Mouse (Mus musculus): ENCODE data around the gene Sh3pxd2b.

Gene Sh3pxd2b

DNA sequence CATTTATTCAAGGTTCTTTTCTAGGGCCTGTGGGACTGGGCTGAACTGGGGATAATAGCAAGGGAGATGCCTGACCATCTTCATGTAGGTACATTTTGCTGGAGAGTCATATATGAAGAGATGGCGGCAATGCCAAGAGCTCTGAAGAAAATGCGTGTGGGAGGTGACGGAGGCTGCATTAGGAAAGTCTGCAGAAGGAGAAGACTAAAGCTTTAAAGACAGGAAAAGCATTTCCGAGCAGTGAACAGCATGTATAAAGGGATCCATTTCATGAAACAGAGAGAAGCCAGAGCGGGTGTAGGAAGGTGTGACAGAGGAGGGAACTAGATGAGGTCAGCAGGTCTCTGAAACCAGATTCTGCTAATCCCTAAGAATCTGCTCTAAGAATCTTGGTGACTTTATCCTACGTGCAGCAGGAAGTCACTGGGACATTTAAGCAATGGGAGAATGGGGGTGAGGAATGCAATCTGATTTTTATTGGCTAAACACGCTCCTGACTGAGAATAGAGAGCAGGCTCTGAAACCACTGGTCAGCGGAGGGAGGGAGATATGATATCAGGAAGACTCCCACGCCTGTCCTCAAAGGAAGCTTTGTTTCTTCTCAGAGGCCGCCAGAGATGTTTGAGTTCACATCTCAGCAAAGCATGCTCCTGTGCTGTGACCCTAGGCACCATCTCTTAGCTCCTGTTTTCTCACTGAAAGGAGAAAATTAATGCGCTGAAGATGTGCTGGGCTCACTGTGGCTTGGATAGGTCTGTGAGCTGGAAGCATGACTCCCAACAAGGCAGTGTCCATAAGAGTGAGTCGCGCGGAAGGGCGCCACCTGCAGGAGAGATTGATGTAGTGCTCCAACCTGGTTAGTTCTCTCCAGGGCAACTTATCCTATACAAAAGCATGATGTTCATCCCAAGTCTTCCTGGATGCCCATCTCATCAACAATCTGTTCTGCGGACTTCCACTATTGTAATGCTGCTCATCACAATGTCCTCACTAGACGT is 6.8 kb upstream of the Sh3pxd2b start:
- no peak for DNase-seq

DNA sequence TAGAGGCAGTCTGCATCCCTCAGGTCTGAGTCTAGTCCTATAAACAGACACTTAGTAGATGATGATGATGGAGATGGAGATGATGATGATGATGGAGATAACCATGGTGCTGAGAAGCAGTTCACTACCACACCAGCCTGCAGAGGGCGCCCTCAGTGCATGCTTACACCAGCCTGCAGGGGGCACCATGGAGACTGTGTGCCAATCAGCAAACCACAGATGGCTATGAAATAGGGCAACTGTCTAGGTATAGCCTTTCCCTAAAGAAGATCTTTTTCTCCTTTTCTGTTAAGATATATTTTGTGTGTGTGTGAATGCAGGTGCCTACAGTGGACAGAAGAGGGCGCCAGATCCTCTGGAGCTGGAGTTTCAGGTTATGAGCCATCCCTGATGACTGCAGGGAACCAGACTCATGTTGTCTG is 4.8 kb upstream of the Sh3pxd2b start:
- DNase-seq: peak in 1 of 2 experiments; percentile 25

DNA sequence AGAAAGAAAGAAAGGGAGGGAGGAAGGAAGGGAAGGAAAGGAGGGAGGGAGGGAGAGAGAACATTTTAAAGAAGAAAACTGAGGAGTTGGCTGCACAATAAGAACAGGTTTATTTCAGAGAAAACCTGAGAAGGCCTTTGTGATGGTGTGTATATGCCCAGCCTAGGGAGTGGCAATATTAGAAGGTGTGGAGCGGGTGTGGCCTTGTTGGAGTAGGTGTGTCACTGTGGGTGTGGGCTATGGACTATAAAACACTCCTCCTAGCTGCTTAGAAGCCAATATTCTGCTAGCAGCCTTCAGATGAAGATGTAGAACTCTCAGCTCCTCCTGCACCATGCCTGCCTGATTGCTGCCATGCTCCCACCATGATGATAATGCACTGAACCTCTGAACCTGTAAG is 4.3 kb upstream of the Sh3pxd2b start:
- no peak for DNase-seq

DNA sequence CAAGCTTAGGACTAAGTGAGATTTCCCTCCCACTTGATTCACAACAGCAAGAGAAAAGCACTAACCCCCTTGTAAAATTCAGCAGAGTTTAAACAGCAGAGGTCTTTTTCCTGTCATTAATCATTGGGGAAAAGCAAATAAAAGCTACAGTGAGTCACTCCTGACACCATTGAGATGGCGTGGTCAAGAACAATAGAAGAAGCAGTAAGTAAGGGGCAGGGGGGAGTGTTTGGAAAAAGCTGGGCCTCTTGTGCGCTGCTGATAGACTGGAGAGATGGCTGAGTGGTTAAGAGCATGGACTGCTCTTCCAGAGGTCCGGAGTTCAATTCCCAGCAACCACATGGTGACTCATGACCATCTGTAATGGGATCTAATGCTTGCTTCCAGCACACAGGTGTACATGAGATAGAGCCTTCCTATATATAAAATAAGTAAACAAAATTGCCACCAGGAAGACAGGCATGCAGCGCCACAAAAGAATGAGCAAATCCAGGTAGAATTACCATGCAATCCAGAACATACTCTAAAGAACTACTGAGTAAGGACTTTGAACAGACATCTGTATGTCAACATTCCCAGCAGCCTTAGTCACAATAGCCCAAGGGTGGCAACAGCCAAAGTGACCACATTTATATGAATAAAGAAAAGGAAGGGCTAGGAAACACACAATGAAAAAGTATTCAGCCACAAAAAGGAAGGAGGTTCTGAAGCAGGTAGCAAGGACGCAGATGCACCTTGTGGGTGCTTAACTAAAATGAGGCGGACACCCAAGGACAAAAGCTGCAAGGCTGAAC is 1.9 kb upstream of the Sh3pxd2b start:
- no peak for DNase-seq

DNA sequence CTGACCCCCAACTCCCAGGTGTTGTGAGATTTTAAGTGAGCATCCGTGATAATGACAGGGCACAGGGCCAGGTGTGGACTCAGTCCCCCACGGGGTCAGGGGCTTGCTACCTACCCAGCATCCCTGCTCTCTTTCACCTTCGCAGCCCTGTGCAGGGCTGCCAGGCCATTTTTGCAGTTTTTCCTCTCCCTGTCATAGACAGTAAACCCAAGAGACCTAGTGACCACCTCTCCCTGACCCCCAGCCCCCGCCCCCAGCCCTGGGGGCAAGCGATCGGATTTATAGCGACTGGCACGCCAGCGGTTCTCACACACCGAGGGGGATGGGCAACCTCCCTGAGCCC is 385 bp upstream of the Sh3pxd2b start:
- no peak for DNase-seq

DNA sequence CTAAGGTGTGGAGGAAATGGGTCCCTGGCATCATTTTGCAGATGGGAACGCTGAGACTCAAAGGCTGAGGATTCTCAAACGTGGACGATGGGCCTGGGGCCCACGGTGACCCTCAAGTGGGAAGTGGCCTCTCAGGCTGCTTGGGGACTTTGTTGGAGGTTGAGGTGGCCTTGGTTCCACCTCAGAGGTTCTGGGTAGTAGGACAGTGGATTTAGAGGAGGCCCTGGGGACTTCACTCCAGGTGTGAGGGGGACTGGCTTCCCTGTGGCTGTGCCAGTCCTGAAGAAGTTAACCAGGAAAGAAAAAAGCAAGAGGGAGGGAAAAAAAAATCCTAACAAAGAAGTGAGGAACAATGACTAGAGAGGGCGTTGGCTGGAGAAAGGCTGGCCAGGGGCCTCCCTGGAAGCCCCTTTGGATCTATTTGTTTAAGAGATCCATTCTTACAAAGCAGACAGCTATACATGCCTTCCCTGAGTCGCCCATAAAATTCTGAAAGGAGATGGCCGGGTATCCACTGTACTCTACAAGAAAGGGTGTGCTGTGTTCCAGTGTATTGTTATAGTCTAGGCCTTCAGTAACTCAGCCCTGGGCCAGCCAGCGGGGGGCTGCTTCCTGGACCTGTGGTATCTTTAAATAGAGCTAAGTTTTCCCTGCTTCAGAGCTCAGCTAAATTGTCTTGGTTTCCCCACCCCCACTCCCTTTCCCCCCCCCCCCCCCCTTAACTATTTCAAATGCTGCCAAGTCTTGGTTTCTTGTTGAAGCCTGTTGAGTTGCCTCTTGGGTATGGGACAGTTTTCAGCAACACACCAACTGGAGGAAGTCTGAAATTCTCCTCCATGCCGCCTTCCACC is 1.0 kb downstream of the Sh3pxd2b start:
- no peak for DNase-seq

DNA sequence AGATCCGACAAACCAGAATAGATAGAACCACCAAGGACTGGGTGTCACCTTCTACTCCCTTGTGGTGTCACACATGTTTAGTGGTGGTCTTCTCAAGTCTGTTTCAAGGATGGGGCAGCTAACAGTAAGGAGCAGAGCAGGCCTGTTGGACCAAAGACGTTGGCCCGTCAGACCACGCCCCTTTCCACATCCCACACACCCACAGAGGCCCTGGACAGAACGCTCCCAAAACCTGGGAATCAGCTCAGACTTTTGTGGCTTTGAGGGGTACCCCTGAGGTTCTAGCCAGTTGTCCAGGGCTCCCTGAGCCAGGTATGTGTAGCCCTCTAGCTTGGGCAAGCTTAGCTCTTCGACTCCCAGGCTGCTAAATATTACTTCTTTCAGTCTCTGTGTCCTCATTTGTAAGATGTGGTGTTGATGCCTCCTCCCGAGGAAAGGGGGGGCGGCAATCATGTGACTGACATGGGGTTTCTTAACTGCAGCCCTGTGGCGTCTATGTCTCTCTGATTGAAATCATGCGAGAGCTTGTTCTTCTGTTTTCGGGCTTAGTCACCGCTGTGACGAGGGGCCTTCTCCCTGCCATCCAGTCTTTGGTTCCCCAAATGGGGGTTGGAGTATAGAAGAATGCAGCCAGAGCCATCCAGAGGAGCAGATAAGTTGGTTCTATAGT is 1.8 kb downstream of the Sh3pxd2b start:
- no peak for DNase-seq

DNA sequence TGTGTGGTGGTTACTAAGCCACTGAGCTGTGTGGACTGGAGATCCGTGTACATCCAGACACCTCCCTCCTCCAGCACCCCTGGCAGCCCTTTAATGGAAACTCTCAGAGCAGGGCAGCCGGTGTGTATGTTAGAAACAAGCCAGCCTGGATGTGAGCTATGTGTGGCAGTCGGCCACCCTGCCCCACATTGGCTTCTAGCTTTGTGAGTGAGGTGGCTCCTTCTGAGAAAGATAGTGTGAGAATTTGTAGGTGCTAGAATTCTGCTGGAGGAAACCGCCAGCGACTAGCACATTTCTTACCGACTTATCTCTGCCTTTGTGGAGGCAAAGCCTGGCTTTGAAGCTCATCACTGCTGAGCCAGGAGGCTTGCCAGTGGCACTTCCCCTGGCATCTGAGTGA is 5.3 kb downstream of the Sh3pxd2b start:
- DNase-seq: no peak

DNA sequence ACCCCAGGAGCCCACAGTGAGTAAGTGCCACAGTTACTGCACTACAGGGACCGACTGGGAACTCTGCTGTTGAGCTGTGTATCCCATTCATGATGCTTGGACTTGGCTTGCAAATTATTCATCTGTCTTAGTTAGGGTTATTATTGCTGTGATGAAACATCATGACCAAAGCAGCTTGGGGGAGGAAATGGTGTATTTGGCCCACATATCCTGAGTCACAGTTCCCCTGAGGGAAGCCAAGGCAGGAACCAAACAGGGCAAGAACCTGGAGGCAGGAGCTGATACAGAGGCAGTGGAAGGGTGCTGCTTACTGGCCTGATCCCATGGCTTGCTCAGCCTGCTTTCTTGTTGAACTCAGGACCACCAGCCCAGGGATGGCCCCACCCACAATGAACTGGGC is 7.8 kb downstream of the Sh3pxd2b start:
- no peak for DNase-seq

DNA sequence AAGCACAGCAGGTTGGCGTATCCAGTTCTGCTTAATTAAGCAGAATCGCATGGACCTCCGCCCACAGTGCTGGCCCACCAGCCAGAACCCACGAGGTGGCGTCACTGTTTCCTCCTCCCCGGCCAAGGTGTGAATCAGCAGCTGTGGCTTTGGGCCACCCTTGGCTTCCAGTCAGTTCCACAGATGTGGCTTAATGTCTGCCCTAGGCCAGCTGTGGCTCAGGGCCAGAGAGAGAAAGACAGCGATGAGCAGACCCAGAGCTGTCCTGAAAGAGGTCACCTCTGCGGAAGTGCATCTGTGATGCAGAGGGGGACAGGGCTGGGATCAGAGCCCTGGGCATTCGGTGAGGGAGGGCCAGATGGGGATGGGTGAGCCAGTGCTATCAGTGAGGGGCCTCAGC is 10.1 kb downstream of the Sh3pxd2b start:
- DNase-seq: no peak

DNA sequence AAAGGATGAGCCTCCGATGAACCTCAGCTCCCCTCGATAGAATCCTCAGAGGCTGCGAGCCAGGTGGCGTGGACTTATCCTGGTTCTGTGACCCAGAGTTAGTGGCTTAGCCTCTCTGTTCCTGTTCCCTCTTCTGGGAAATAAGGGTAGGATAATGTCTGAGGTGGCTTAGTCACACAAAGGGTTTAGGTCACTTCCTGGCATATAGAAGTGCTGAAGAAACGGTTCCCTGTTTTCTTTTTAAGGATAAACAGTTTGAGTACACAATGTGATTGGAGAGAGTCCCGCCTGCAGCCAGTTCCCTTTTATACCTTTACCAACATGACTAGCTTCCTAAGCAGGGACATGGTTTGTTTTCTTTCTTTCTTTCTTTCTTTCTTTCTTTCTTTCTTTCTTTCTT is 10.8 kb downstream of the Sh3pxd2b start:
- DNase-seq: no peak

DNA sequence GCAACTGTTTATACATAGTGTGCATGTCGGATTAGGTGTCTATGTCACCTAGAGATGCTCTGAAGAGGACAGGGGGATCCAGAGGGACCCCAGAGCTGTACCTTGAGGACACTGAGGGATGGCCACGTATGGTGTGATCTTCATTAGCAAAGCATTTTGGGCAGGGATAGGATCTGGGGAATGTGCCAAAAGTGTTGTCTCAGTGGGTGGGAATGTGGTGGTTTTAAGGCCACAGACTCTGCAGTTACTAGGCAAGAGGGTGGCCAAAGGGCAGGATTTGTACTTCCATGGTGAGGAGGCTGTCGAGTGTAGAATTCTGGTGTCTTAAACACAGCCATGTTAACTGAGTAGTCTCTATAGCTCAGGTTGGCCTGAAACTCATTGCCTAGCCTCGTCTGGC is 11.9 kb downstream of the Sh3pxd2b start:
- DNase-seq: no peak

DNA sequence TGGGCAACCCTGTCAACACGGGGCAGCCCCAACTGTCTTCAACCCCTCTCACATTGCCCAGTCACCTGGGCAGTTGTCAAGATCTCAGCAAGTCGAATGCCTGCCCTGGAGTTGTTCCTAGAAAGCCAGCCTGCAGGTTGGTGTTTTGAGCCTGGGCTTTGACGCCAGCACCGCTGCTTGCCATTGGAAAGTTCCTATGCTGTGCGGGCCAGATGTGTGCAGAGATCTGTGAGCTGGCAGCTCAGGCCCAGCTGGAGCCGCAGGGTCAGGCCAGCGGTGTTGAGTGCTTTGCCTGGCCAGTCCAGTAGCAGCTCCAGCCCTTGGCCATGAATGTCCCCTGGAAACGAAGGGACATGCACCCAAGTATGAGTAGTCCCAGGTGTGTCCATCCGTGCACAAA is 14.2 kb downstream of the Sh3pxd2b start:
- no peak for DNase-seq

DNA sequence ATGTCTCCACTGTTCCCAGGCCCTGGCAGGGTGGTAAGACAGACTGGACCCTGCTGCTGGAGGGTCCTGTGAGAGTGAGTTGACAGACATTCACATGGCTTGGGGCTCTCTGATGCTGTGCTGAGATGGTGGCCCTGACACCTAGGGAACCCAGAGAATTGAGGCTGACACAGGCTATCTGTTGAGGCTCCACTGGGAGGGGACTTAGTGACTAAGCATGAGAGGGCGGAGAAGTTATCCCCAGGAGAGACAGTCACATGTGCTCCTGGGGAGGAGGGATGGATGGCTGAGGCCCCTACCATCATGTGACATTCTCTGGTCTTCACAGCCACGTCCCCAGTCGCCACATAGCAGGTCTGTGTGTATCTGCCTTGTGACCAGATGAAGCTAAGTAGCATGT is 15.6 kb downstream of the Sh3pxd2b start:
- DNase-seq: no peak

DNA sequence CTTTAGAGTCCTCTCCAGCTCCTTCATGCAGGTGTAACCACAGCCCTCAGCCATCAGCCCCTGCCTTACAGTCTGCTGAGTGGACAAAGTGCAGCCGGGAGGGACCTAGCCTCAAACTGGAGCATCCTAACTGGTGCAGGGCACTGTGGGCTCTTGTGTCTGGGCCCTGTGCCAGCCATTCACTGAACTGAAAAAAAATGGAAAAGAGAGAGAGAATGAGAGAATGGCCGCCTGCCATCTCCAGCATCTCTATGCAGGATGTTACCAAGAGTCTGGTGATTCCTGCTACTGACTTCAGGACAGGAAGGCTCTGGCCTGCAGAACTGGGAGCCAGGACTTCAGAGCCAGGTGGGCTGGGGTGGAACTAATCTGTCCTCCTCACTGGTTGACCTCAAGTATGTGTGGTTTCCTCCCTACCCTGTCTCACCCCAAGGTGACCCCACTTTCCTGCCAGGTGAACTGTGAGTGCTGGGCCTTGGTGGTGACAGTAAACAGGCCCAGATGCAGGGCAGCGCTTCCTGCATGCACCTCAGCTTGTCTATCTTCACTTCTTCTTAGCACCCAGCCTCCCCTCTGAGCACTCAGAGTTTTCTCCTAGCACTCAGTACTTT is 16.1 kb downstream of the Sh3pxd2b start:
- no peak for DNase-seq

DNA sequence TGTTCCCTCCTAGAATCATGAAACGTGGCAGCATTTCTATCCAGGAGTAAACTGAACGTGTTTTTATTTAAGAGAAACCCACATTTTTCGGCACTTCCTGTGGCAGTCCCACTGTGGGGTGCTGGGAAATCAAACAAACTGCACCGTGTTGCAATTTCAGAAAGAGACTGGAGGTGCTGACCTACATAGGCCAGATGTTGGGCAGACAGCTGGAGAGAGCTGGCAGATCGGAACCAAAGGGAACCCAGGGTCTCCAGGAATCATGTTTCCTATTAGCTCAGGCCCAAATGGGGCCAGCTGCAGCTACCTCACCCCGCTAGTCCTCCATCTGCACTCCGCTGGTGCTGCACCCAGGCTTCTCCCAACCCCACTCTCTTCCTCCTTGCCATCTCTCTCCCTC is 16.8 kb downstream of the Sh3pxd2b start:
- DNase-seq: peak in 1 of 2 experiments; percentile 9

DNA sequence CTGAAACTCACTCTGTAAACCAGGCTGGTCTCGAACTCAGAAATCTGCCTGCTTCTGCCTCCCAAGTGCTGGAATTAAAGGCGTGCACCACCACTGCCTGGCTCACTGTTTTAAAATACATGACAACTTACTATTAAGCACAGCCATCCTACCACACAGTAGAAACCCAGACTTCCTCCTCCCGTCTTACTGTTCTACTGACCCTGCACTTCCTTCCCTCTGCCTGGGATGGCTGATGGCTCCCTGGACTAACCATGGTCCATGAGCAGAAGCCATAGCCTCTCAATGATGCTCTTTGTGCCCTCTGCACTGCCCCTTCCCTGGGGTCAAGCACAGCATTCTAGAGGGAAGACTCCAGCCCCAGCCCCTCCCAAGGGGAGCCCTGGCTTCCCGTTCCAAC is 17.9 kb downstream of the Sh3pxd2b start:
- DNase-seq: no peak

DNA sequence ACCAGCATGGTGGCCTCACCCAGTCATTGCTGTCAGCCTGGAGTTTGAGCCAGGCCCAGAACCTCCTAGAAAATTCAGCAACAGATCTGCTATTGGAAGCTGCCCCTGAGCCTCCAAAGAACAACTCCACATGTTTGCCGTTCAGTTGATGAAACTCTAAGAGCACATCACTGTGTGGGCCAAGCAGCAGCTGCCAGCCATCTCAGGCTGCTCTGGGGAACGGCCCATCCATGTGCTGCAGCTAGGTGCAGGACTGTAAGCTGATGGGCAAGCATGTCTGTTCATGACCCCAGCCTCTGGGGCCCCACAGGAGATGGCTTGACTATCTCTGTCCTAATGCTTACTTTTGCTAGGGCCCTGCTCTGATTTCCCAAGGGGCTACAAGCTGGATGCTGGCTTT is 19.4 kb downstream of the Sh3pxd2b start:
- DNase-seq: no peak

DNA sequence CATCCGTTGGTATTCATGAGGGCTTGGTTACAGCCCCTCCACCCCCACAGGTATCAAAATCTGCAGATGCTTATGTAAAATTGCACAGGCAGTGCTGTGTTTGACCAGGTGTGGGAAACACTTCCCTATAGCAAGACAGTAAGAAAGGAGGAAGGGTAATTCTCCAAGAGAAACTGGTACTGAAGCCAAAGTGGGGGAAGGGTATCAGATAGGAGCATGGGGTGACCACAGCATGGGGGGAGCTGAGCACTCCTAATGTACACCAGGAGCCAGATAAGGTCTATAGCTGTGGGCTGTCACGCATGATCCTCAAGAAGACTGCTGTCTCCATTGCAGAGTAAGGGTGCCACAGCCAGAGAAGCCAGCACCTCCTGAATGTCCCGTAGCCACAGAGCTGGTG is 21.4 kb downstream of the Sh3pxd2b start:
- DNase-seq: no peak

DNA sequence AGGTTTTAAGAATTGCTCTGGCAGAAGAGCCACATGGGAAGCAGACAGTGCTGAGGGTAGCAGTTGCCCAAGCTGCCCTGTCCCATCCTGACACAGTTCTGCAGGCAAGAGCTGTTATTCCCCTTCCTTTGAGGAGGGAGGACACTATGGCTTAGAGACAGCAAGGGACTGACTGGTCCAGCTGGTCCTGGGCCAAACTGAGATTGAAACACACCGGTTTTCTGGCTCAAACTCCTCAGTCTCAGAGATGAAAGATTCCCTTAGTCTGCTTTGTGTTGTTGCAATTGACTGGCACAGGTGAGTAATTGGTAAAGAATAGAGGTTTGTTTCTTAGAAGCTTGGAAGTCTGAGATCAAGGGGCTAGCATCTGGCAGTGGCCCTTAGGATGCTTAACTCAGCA is 23.3 kb downstream of the Sh3pxd2b start:
- no peak for DNase-seq

DNA sequence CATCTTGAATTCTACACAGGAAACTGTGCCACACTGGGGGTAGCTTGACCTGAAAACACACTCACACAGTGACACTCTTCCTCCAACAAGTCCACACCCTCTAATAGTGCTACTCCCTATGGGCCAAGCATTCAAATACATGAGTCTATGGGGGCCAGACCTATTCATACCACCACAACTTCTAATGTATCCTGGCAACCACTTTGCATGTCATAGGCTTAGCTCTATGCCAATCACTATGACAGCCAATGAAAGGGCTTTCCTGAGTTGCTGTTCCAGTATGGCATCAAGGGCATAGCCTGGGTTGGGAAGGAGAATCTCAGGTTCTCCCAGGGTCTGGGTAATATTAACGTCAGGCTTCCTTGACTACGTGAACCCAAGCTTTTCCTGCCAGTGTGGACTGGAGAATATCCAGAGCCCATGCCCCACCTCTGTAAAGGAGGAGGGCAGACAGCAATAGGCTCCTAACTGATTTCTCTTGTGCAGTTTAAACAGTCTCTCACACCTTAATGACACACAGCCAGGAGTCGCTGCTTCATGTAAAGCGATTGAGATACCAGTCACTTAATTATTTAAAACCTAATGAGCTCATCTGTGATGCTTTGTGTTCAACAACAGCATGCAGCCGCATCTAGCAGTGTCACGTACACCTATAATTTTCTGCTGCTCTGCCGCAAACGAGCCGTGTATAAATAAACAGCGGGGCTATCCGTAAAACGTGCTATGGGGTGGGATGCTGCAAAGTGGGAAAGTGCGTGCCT is 25.8 kb downstream of the Sh3pxd2b start:
- no peak for DNase-seq
